Mouse (Mus musculus) 3134 (cell line): ENCODE data around the gene Zfp185.

Experiments used
- DNase-seq: peaks from one replicate; pipeline ENCODE4 v3.0.0-alpha.2; 2011; ENCODE audit warnings: low spot score; ENCODE audit not compliant: insufficient read length; ENCODE audit errors: extremely low read depth

Zfp185 gene

GRCm38 (mm10) chrX:72986841-72987519, at the start of gene Zfp185:
Zfp185 (plus strand) TSS chrX:72987339.
- DNase-seq: no peak

DNA sequence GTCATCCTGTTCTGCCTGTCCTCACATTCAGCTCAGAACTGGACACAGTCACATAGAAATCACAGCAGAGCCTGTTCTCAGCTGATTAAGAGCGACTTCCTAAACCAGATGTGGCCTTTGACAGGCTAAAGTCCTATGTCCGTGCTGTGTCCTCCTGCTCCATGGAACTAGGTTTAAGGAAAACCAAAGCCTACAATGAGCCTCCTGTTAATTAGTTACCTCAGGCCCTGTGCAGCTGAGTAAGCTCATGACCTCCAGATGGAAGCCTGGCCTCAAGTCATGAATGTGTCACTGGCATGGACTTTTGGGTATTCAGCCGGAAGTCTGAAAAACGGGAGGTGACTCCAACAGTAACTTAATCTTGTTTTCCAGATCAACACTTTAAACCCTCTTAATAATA, 33.7 kb upstream of the Zfp185 start:
- DNase-seq: no peak

- no peak for DNase-seq
Observed at GRCm38 (mm10) chrX:72956486-72956885, 30.7 kb upstream of the Zfp185 start.

GRCm38 (mm10) chrX:72960431-72960830, 26.7 kb upstream of the Zfp185 start:
- no peak for DNase-seq

GRCm38 (mm10) chrX:72961511-72961910, 25.6 kb upstream of the Zfp185 start:
- no peak for DNase-seq

DNA sequence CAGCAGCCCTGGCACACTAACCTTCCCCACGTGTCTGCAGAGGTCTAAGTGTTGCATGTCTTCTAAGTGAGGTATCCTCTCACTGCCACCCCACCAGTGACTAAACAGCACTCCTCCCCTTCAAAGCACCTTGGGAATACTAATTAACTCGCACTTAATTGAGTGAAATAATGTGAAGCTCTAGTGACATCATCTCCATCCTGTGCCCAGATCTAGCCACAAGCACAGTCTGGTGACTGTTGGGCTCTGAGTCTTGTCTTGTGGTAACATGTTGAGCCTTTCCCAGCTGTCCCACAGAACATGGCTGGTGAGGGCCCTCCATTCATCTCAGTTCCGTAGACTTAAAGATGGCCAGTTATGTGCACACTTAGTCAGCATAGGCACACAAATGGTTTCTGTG, 24.4 kb upstream of the Zfp185 start:
- no peak for DNase-seq

DNA sequence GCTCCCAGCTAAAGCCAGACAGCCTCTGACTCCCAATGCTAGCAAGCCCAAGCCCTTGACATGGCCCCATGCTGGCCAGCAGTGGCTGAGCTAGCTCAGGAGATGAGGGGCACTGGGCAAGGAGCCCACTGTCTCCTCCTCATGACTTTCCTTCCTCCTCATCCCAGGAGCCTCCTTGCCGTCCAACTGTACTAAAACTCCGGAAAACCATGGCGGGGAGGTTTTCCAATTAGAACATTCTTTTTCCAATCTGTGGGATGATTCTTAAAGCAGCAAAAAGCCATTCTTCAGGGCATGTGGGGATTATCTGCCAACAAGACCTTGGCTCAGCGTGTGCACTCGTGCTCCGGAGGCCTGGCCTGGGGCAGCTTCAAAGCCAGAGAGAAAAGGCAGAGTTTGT, 4.3 kb upstream of the Zfp185 start:
- no peak for DNase-seq

- no peak for DNase-seq
Observed at GRCm38 (mm10) chrX:72985607-72986006, 1.5 kb upstream of the Zfp185 start.

DNA sequence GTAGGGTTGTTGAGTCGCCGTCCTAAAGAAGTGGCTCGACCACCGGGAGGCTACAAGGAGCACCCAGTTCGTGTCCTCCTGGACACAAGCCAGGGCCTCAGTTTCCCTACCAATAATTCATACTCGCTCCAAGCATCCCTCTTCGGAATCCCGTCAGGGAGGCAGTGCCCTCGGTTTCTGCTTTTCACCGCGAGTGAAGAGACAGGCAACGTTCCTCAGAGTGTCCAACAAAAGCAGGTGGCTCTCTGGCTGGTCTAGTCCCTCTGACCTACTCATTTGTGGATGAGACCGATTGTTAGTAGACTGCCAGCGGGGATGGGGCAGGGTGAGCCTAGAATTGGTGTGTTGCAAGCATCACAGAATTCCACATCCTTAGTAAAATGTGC, 374 bp downstream of the Zfp185 start:
- no peak for DNase-seq

GRCm38 (mm10) chrX:72988431-72988830, 1.3 kb downstream of the Zfp185 start:
- DNase-seq: no peak

- no peak for DNase-seq
Observed at GRCm38 (mm10) chrX:72990581-72990980, 3.4 kb downstream of the Zfp185 start.

GRCm38 (mm10) chrX:72992291-72992919, 5.3 kb downstream of the Zfp185 start:
- no peak for DNase-seq

DNA sequence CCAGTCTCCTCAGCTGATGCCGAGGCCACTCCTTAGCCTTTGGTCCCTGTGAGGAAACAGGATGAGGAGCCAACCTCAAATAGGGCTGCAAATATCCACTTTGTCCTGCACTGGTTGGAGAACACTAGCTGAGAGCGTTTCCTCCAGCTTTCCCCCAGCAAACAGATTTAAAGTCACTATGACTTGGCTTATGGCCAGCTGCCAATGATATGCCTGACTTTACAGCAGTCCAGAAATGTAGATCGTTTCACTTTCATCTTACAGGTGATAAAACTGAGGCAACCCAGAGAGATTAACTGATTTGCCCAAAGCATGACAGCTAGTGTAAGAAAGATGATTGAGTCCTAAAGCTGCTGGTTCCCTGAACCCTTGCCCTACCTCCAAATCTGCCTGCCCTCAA, 8.4 kb downstream of the Zfp185 start:
- no peak for DNase-seq

- no peak for DNase-seq
Observed at GRCm38 (mm10) chrX:73003110-73003509, 16.0 kb downstream of the Zfp185 start.

- DNase-seq: no peak
Observed at GRCm38 (mm10) chrX:73005678-73006077, 18.5 kb downstream of the Zfp185 start.

DNA sequence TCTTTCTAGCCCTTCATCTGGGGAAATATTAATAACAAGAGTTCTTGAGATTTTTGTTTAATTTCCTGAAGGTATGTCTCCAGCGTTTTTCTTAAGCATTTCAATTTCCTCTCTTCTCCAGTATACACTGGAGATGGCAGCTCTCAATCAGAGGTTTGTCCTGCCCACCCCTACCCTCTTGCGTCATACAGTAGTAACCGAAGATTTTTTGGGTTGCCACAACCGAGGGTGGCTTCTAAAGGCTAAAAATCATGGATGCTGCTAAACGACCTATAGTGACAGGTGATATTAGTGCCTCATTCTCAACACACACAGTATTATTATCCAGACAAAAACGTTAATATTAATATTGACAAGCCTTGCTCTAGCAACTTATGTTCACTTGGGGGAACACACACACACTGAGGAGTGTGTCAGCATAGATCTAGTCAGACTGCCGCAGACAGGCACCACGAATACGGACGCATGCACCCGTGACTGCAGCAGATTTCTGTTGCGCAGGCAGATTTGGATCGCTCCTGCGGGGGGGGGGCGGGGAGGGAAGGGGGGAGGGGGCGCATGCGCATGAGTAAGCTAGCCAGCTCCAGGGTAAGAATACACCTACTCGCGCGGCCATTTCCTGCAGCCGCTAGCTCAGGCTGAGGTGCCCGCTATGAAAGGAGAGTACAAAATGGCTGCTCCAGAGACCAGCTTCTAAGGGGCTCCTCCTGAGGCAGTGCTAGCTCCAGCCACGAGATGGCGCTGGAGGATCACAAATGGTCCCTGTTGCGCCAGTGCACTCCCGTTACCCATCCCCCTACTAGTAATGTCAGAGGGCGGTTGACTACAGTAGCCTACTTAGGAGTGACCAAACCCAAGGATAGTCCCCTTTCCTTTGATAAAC, 20.7 kb downstream of the Zfp185 start:
- DNase-seq: peak; percentile 80

DNA sequence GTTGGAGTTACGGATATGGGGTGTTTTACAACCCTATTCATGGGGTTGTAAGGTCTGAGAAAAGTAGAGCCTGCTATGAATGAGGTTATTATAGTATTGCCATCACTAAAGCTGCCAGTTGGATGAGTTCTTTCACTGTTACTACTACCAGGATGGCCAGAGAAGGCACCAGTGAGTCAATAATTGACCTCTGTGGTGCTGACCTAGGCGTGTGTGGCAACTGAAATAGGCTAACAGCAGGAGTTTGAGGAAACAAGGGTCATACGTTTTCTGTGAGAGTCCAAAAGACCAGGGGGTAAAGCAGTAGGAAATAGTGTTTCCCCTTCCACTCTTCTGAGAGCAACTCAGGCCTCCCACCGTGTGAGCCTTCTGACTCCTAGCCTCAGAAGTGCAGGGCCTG, 25.7 kb downstream of the Zfp185 start:
- DNase-seq: no peak

GRCm38 (mm10) chrX:73037003-73037402, 49.9 kb downstream of the Zfp185 start, which contains the start of gene Pnma5:
Pnma5 (minus strand) TSS chrX:73037103.
- DNase-seq: no peak

DNA sequence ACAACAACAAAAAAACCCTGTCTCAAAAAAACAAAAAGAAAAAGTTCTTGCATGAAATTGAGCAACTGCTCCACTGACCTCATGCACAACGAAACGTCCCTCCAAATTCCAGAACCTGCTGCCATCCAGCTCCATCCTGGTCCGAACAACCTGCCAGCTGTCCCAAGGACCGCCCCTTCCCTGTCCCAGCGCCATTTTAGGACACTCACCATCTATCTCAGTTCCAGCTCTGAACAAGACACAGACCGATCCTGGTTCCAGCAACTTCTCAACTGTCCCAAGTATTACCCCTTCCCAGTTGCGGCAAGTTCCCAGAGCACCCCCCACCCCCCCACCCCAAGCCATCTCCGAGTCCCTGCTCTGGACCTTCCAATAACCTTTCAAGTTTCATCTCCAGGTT, 51.7 kb downstream of the Zfp185 start:
- no peak for DNase-seq

DNA sequence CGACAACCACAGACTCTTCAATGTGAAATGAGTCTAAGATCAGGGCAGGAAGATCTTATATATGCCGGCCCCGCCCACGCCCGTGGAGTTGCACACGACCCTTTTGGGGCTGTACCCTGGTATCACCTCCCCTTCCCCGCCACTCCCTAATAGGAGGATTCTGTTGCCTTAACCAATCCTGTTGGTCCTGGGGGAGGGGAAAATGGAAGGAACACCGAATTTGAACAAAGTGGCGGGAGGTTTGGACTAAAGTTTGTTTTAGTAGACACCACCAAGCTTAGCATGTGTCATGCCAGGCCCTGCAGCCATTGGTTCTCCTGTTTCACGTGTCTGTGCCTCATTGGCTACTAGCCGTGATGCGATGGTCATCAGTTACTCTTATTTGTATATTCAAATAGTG, 52.5 kb downstream of the Zfp185 start:
- DNase-seq: peak; percentile 41

DNA sequence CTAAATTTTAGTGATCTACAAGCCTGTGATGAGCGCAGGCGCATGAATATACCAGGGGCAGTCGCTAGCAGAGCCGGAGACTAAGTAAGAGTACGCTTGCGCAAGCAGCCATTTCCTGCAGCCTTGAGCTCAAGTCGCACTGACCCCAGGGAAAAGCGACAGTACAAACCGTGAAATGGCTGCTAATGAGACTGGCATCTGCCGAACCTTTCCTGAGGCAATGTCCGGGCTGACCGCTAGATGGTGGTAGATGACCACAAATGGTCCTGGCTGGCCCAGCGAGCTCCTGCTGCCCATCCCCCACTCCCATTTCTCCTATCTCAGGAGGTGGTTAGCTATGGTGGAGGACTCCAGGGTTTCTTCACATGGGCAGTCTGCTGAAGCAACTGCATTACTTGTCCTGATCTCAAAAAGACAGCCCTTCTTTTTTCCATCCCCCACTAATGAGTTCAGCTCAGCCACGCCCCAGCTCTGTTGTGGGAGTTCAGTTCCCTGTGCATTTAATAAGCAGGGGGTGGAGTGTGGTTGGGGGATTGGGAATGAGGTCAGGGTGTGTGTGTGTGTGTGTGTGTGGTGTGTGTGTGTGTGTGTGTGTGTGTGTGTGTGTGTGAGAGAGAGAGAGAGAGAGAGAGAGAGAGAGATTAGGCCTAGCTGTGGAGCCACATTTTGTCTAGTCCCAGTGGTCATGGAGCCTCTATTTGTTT, 66.9 kb downstream of the Zfp185 start:
- peak; percentile 76 for DNase-seq
